In genomic region chr10:25219220-25219628, GRCm38 (mm10) we compare ENCODE assay signal across 8 mouse cellular contexts.
DNase-seq lines count a peak whose midpoint lies in the region; ATAC-seq lines count a peak whose summit lies in the region.

No protein-coding gene starts in this region.

- H3K4me2 ChIP-seq in intestine, embryonic 16.5 days (ENCODE audit: low read depth, low read length), result no peak overlapping the region
- H3K4me2 ChIP-seq in liver, embryonic 11.5 days, result no peak overlapping the region
- H3K4me2 ChIP-seq in neural tube, embryonic 13.5 days, result peak overlapping the region; percentile 43

- no peak overlapping the region for H3K9ac ChIP-seq in intestine, embryonic 16.5 days (ENCODE audit: low read depth, low read length)
- no peak overlapping the region for H3K9ac ChIP-seq in liver, embryonic 11.5 days (ENCODE audit: low read depth, low read length)
- H3K9ac ChIP-seq in neural tube, embryonic 13.5 days, result no peak overlapping the region

- no peaks in the 10 kb centered on the region for H3K36me3 ChIP-seq in intestine, embryonic 16.5 days (ENCODE audit: control insufficient read depth, insufficient read depth, low read length)
- no peaks in the 10 kb centered on the region for H3K36me3 ChIP-seq in liver, embryonic 11.5 days (ENCODE audit: control insufficient read depth, insufficient read depth, low read length)
- H3K36me3 ChIP-seq in neural tube, embryonic 13.5 days, result no peaks in the 10 kb centered on the region

- no peak overlapping the region for H3K4me3 ChIP-seq in intestine, embryonic 16.5 days (ENCODE audit: low read length)
- no peak overlapping the region for H3K4me3 ChIP-seq in liver, embryonic 11.5 days (ENCODE audit: low read depth, low read length)
- H3K4me3 ChIP-seq in neural tube, embryonic 13.5 days, result no peak overlapping the region

- H3K27me3 ChIP-seq in intestine, embryonic 16.5 days (replicated peaks; ENCODE audit: control insufficient read depth, insufficient read depth, low read length), result no peaks in the 10 kb centered on the region
- H3K27me3 ChIP-seq in liver, embryonic 11.5 days (replicated peaks; ENCODE audit: control insufficient read depth, insufficient read depth, low read length), result no peaks in the 10 kb centered on the region
- H3K27me3 ChIP-seq in neural tube, embryonic 13.5 days, result no peaks in the 10 kb centered on the region

- H3K9me3 ChIP-seq in intestine, embryonic 16.5 days (ENCODE audit: control insufficient read depth, low read length), result no peaks in the 10 kb centered on the region
- H3K9me3 ChIP-seq in liver, embryonic 11.5 days (ENCODE audit: control insufficient read depth, low read length), result no peaks in the 10 kb centered on the region
- H3K9me3 ChIP-seq in neural tube, embryonic 13.5 days, result no peaks in the 10 kb centered on the region

- H3K27ac ChIP-seq in intestine, embryonic 16.5 days (ENCODE audit: low read length), result no peak overlapping the region
- no peak overlapping the region for H3K27ac ChIP-seq in liver, embryonic 11.5 days (ENCODE audit: low read depth, low read length)
- H3K27ac ChIP-seq in neural tube, embryonic 13.5 days (replicated peaks), result no peak overlapping the region

- WGBS in intestine, embryonic 16.5 days, result 25% methylated on average over 7 of the region's 7 CpGs
- 33% methylated on average over 7 of the region's 7 CpGs for WGBS in liver, embryonic 11.5 days
- 14% methylated on average over 7 of the region's 7 CpGs for WGBS in neural tube, embryonic 13.5 days

- peak; percentile 59 for DNase-seq in 416B (ENCODE audit: low read depth)
- peak; percentile 43 for DNase-seq in Muller cell, postnatal 12 days (ENCODE audit: inconsistent ontology term)
- DNase-seq in cerebellum, postnatal 10 days, result peak; percentile 88 to 92
- DNase-seq in frontal cortex, postnatal 14 days (ENCODE audit: low spot score in 2 of 2), result peak; percentile 39 to 76
- peak; percentile 42 for DNase-seq in liver, embryonic 11.5 days (ENCODE audit: low spot score)
- DNase-seq in thymus, postnatal 25 days, result peak; percentile 44

- H3K4me1 ChIP-seq in intestine, embryonic 16.5 days (ENCODE audit: control insufficient read depth, insufficient read depth, low read length), result no peaks in the 10 kb centered on the region
- no peaks in the 10 kb centered on the region for H3K4me1 ChIP-seq in liver, embryonic 11.5 days (replicated peaks; ENCODE audit: control insufficient read depth, insufficient read depth, low read length)
- H3K4me1 ChIP-seq in neural tube, embryonic 13.5 days (replicated peaks), result peaks cover 8% of the 10 kb centered on the region; the same call in 1 of the 2 replicates

- ATAC-seq in intestine, embryonic 16.5 days, result peak; percentile 62; the same call in 1 of the 2 replicates
- ATAC-seq in liver, embryonic 11.5 days (replicated peaks; ENCODE audit: low FRiP score), result no peak
- ATAC-seq in neural tube, embryonic 13.5 days (ENCODE audit: low read depth), result peak; percentile 80; the same call in 1 of the 2 replicates
